Mouse (Mus musculus): ENCODE results near the gene Cers2.

GRCm38 (mm10) chr3:95306244-95306643, 8.3 kb upstream of the Cers2 start:
- TF ChIP-seq USF1 (IDR thresholded peaks at IDR 0.05; ENCODE audit: low read depth) (no peak), MYOD1 (IDR thresholded peaks at IDR 0.05; ENCODE audit: control insufficient read depth in 1 of 3, insufficient read length in 2 of 3, low read depth in 2 of 3) (no peak), POLR2A (IDR thresholded peaks at IDR 0.05; ENCODE audit: insufficient read length, low read depth) (no peak), E2F4 (IDR thresholded peaks at IDR 0.05; ENCODE audit: insufficient read depth) (no peak), MAX (IDR thresholded peaks at IDR 0.05; ENCODE audit: low read depth) (no peak), TCF12 (IDR thresholded peaks at IDR 0.05; ENCODE audit: insufficient read depth, poor library complexity, severe bottlenecking) (no peak), POLR2AphosphoS2 (IDR thresholded peaks at IDR 0.05; ENCODE audit: insufficient read length, low read depth) (no peak), MYOG (IDR thresholded peaks at IDR 0.05; ENCODE audit: control insufficient read depth in 1 of 3, insufficient read depth in 1 of 3, insufficient read length in 2 of 3, low read depth in 2 of 3) (no peak), SRF (IDR thresholded peaks at IDR 0.05; ENCODE audit: control insufficient read depth, insufficient read length, low read depth) (no peak), CEBPB (IDR thresholded peaks at IDR 0.05; ENCODE audit: insufficient read depth, poor library complexity, severe bottlenecking) (no peak), REST (IDR thresholded peaks at IDR 0.05; ENCODE audit: insufficient read depth, insufficient read length) (no peak)

Data from myocyte (in vitro differentiated cells).